Mouse (Mus musculus): ENCODE results near the gene Ms4a4a. TPM values are rescaled to one million over a fixed set of nuclear protein-coding genes. Genes with fewer than 3 reads are reported as not detected.

The Ms4a4a gene
- polyA plus RNA-seq, 1 experiment from 2014 or later: 1.8 TPM

DNA sequence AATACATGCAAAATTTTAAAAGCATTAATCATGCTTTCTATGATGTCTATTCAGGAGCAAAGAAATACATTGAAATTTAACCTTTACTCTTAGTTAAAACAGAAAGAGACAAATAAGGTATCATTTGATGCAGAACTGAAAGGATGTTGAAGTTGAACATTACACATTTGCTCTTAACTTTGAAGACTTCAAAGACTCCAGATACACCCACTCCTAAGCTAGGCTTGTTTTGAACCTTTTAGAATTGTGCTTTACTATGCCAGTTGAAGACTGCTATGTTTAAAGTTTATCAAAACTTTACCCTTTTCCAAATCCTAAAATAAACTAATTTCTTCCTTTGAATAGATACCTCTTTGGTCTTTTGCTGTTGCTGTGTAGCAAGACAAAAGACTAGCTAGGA lies 4.1 kb upstream of the Ms4a4a start:
- ATAC-seq: no peak
- no peaks in the 10 kb centered on the region for H3K9me3 ChIP-seq (ENCODE audit: control insufficient read depth, low read length)
- no peaks in the 10 kb centered on the region for H3K36me3 ChIP-seq (ENCODE audit: control insufficient read depth, insufficient read depth)
- no peak overlapping the region for H3K4me2 ChIP-seq (ENCODE audit: low read length)
- H3K27me3 ChIP-seq (replicated peaks; ENCODE audit: control insufficient read depth, insufficient read depth, low read length): no peaks in the 10 kb centered on the region
- no peaks in the 10 kb centered on the region for H3K4me1 ChIP-seq (replicated peaks; ENCODE audit: control insufficient read depth, insufficient read depth, low read length)
- H3K27ac ChIP-seq (ENCODE audit: low read length): no peak overlapping the region
- H3K9ac ChIP-seq (replicated peaks; ENCODE audit: low read depth, low read length): no peak overlapping the region
- H3K4me3 ChIP-seq (replicated peaks; ENCODE audit: low read length): no peak overlapping the region

GRCm38 (mm10) chr19:11376399-11376798 lies 1.1 kb downstream of the Ms4a4a start:
- Histone ChIP-seq H3K4me3 (replicated peaks; ENCODE audit: low read length) (no peak overlapping the region), H3K9me3 (ENCODE audit: control insufficient read depth, low read length) (no peaks in the 10 kb centered on the region), H3K36me3 (ENCODE audit: control insufficient read depth, insufficient read depth) (no peaks in the 10 kb centered on the region), H3K4me1 (replicated peaks; ENCODE audit: control insufficient read depth, insufficient read depth, low read length) (no peaks in the 10 kb centered on the region), H3K4me2 (ENCODE audit: low read length) (no peak overlapping the region), H3K27me3 (replicated peaks; ENCODE audit: control insufficient read depth, insufficient read depth, low read length) (no peaks in the 10 kb centered on the region), H3K27ac (ENCODE audit: low read length) (no peak overlapping the region), H3K9ac (replicated peaks; ENCODE audit: low read depth, low read length) (no peak overlapping the region)
- ATAC-seq: no peak
- 69% methylated on average over 2 of the region's 2 CpGs for WGBS

GRCm38 (mm10) chr19:11387109-11387508 lies 11.8 kb downstream of the Ms4a4a start:
- 87% methylated on average over 2 of the region's 2 CpGs for WGBS

GRCm38 (mm10) chr19:11387685-11388084 lies 12.4 kb downstream of the Ms4a4a start:
- H3K27ac ChIP-seq (ENCODE audit: low read length): no peak overlapping the region
- no peaks in the 10 kb centered on the region for H3K27me3 ChIP-seq (replicated peaks; ENCODE audit: control insufficient read depth, insufficient read depth, low read length)
- no peaks in the 10 kb centered on the region for H3K36me3 ChIP-seq (ENCODE audit: control insufficient read depth, insufficient read depth)
- H3K9me3 ChIP-seq (ENCODE audit: control insufficient read depth, low read length): no peaks in the 10 kb centered on the region
- no peak overlapping the region for H3K4me3 ChIP-seq (replicated peaks; ENCODE audit: low read length)
- ATAC-seq: no peak
- no peak overlapping the region for H3K4me2 ChIP-seq (ENCODE audit: low read length)
- no peaks in the 10 kb centered on the region for H3K4me1 ChIP-seq (replicated peaks; ENCODE audit: control insufficient read depth, insufficient read depth, low read length)
- WGBS: 84% methylated on average over 4 of the region's 4 CpGs
- no peak overlapping the region for H3K9ac ChIP-seq (replicated peaks; ENCODE audit: low read depth, low read length)

More at GRCm38 (mm10) chr19:11387109-11387508, 11.8 kb downstream of the Ms4a4a start:
- Histone ChIP-seq H3K27ac (ENCODE audit: low read length) (no peak overlapping the region), H3K4me3 (replicated peaks; ENCODE audit: low read length) (no peak overlapping the region), H3K9ac (replicated peaks; ENCODE audit: low read depth, low read length) (no peak overlapping the region), H3K27me3 (replicated peaks; ENCODE audit: control insufficient read depth, insufficient read depth, low read length) (no peaks in the 10 kb centered on the region), H3K4me2 (ENCODE audit: low read length) (no peak overlapping the region), H3K36me3 (ENCODE audit: control insufficient read depth, insufficient read depth) (no peaks in the 10 kb centered on the region), H3K4me1 (replicated peaks; ENCODE audit: control insufficient read depth, insufficient read depth, low read length) (no peaks in the 10 kb centered on the region), H3K9me3 (ENCODE audit: control insufficient read depth, low read length) (no peaks in the 10 kb centered on the region)
- no peak for ATAC-seq

- WGBS: 84% methylated on average over 2 of the region's 2 CpGs
- H3K9ac ChIP-seq (replicated peaks; ENCODE audit: low read depth, low read length): no peak overlapping the region
- H3K36me3 ChIP-seq (ENCODE audit: control insufficient read depth, insufficient read depth): no peaks in the 10 kb centered on the region
- no peak overlapping the region for H3K4me3 ChIP-seq (replicated peaks; ENCODE audit: low read length)
- no peaks in the 10 kb centered on the region for H3K4me1 ChIP-seq (replicated peaks; ENCODE audit: control insufficient read depth, insufficient read depth, low read length)
- no peaks in the 10 kb centered on the region for H3K9me3 ChIP-seq (ENCODE audit: control insufficient read depth, low read length)
- ATAC-seq: no peak
- no peak overlapping the region for H3K4me2 ChIP-seq (ENCODE audit: low read length)
- no peak overlapping the region for H3K27ac ChIP-seq (ENCODE audit: low read length)
- H3K27me3 ChIP-seq (replicated peaks; ENCODE audit: control insufficient read depth, insufficient read depth, low read length): no peaks in the 10 kb centered on the region
These were observed 13.6 kb downstream of the Ms4a4a start for GRCm38 (mm10) chr19:11388949-11389348.

DNA sequence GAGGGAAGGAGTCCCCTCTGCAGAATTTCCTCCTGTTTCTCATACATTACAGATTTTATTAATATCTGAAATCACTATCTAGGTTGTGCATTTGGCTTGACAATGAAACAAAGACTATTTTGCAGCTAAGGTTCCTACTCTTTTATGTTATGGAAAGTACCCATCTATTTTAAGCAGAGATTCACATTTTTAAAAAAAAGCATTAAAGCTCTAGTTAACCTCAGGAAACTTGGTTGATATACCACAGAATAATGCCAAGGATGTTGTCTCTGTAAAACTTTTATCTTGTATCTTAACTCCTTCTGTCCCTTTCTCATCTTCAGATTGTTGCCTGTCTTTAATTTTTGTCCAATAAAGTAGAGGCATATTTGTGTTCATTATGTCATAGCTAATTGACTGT lies 20.4 kb downstream of the Ms4a4a start:
- Histone ChIP-seq H3K4me3 (replicated peaks; ENCODE audit: low read length) (no peak overlapping the region), H3K27ac (ENCODE audit: low read length) (no peak overlapping the region), H3K9me3 (ENCODE audit: control insufficient read depth, low read length) (no peaks in the 10 kb centered on the region), H3K4me1 (replicated peaks; ENCODE audit: control insufficient read depth, insufficient read depth, low read length) (no peaks in the 10 kb centered on the region), H3K36me3 (ENCODE audit: control insufficient read depth, insufficient read depth) (no peaks in the 10 kb centered on the region), H3K9ac (replicated peaks; ENCODE audit: low read depth, low read length) (no peak overlapping the region), H3K4me2 (ENCODE audit: low read length) (no peak overlapping the region), H3K27me3 (replicated peaks; ENCODE audit: control insufficient read depth, insufficient read depth, low read length) (no peaks in the 10 kb centered on the region)
- ATAC-seq: no peak

DNA sequence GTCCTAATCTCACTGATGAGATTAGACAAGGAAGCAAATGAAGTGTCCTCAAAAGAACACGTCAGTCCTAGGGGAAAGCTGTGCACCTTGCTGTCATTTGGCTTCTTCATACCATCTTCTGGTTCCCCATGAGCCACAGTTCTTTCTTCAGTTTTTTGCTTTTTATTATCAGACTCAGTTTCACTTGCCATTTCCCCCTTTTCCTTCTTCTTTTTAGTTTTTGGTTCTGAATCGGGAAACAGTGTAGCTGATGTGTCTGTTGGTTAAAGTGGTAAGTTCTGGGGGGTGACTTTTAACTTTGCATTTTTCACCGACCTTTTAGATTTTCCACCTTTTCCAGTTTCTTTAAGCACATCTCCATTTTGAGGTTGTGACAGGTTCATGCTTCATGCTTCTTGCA lies 29.2 kb downstream of the Ms4a4a start, which contains the start of gene Ms4a4c:
TSS of gene Ms4a4c (plus strand) at position 244 of the 400 bp plus-strand sequence.
- H3K36me3 ChIP-seq (ENCODE audit: control insufficient read depth, insufficient read depth): no peaks in the 10 kb centered on the region
- H3K4me1 ChIP-seq (replicated peaks; ENCODE audit: control insufficient read depth, insufficient read depth, low read length): no peaks in the 10 kb centered on the region
- H3K27me3 ChIP-seq (replicated peaks; ENCODE audit: control insufficient read depth, insufficient read depth, low read length): no peaks in the 10 kb centered on the region
- H3K4me2 ChIP-seq (ENCODE audit: low read length): no peak within 1 kb of the TSS
- WGBS: 90% methylated on average over 3 of the region's 3 CpGs
- no peaks in the 10 kb centered on the region for H3K9me3 ChIP-seq (ENCODE audit: control insufficient read depth, low read length)
- no peak within 1 kb of the TSS for H3K9ac ChIP-seq (replicated peaks; ENCODE audit: low read depth, low read length)
- no peak within 1 kb of the TSS for H3K4me3 ChIP-seq (replicated peaks; ENCODE audit: low read length)
- no peak within 1 kb of the TSS for H3K27ac ChIP-seq (ENCODE audit: low read length)
- ATAC-seq: no peak

- Histone ChIP-seq H3K4me2 (ENCODE audit: low read length) (no peak overlapping the region), H3K9me3 (ENCODE audit: control insufficient read depth, low read length) (no peaks in the 10 kb centered on the region), H3K27me3 (replicated peaks; ENCODE audit: control insufficient read depth, insufficient read depth, low read length) (no peaks in the 10 kb centered on the region)
These were observed 32.1 kb downstream of the Ms4a4a start for GRCm38 (mm10) chr19:11407428-11407827.

DNA sequence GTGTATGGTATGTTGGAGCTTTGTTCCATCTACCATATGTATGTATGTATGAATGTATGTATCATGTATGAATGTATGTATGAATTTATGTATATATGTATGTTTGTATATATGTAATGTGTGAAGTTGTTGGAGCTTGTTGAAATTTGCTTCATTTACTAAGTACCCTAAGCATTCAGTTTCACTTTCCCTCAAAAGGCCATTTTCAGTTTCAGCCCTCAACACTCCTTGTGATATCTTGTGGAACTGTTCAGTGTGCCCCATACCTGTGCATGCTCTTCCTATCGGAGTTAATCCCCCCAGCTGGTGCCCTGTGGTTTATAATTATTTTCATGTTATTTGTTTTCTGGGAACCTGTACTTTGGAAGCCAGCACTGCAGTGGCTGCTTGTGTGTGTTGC lies 33.3 kb downstream of the Ms4a4a start:
- Histone ChIP-seq H3K4me2 (ENCODE audit: low read length) (no peak overlapping the region), H3K4me3 (replicated peaks; ENCODE audit: low read length) (no peak overlapping the region), H3K9me3 (ENCODE audit: control insufficient read depth, low read length) (no peaks in the 10 kb centered on the region), H3K27ac (ENCODE audit: low read length) (no peak overlapping the region), H3K9ac (replicated peaks; ENCODE audit: low read depth, low read length) (no peak overlapping the region), H3K27me3 (replicated peaks; ENCODE audit: control insufficient read depth, insufficient read depth, low read length) (no peaks in the 10 kb centered on the region), H3K36me3 (ENCODE audit: control insufficient read depth, insufficient read depth) (no peaks in the 10 kb centered on the region), H3K4me1 (replicated peaks; ENCODE audit: control insufficient read depth, insufficient read depth, low read length) (no peaks in the 10 kb centered on the region)
- 100% methylated on average over 1 of the region's 1 CpGs for WGBS
- no peak for ATAC-seq

More at GRCm38 (mm10) chr19:11407428-11407827, 32.1 kb downstream of the Ms4a4a start:
- Histone ChIP-seq H3K9ac (replicated peaks; ENCODE audit: low read depth, low read length) (no peak overlapping the region), H3K27ac (ENCODE audit: low read length) (no peak overlapping the region), H3K4me3 (replicated peaks; ENCODE audit: low read length) (no peak overlapping the region), H3K36me3 (ENCODE audit: control insufficient read depth, insufficient read depth) (no peaks in the 10 kb centered on the region), H3K4me1 (replicated peaks; ENCODE audit: control insufficient read depth, insufficient read depth, low read length) (no peaks in the 10 kb centered on the region)
- no peak for ATAC-seq

DNA sequence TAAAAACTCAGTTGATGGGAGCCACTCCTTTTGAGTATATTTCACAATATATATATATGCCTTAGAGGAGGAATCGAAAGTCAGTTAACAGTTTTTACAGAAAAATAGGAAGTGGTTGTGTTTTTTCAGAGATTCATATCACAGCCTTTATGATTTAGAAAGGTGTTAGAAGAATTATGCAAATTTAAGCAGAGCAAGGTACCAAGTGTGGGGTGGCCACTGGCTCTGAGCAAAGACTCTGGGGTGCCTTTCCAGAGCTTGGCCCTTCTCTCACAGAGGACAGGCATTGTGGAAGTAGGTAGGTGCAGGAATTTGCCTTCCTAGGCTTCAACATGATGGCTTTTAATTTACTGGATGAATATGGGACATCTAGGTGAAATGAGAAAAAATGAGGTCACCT lies 36.3 kb downstream of the Ms4a4a start:
- 95% methylated on average over 1 of the region's 1 CpGs for WGBS
- H3K4me1 ChIP-seq (replicated peaks; ENCODE audit: control insufficient read depth, insufficient read depth, low read length): no peaks in the 10 kb centered on the region
- no peak overlapping the region for H3K4me3 ChIP-seq (replicated peaks; ENCODE audit: low read length)
- ATAC-seq: no peak
- H3K4me2 ChIP-seq (ENCODE audit: low read length): no peak overlapping the region
- no peaks in the 10 kb centered on the region for H3K36me3 ChIP-seq (ENCODE audit: control insufficient read depth, insufficient read depth)
- H3K27me3 ChIP-seq (replicated peaks; ENCODE audit: control insufficient read depth, insufficient read depth, low read length): no peaks in the 10 kb centered on the region
- H3K27ac ChIP-seq (ENCODE audit: low read length): no peak overlapping the region
- H3K9ac ChIP-seq (replicated peaks; ENCODE audit: low read depth, low read length): no peak overlapping the region
- H3K9me3 ChIP-seq (ENCODE audit: control insufficient read depth, low read length): no peaks in the 10 kb centered on the region
